Mouse (Mus musculus) neural tube, embryonic 15.5 days (tissue): ENCODE results near the gene Zbtb25. TPM values are rescaled to one million over a fixed set of nuclear protein-coding genes. Genes with fewer than 3 reads are reported as not detected.

ENCODE experiments used
- ATAC-seq: fragments of 200-750 bp; cut with Nextera tagmentation; 2 replicates; pipeline ENCODE4 v1.8.0; 2017; ENCODE audit warnings: mild to moderate bottlenecking, moderate TSS enrichment, moderate library complexity; ENCODE audit not compliant: low FRiP score
- H3K27ac ChIP-seq: fragments of 300-500 bp; sonication (generic); replicated peaks from 2 replicates; pipeline ENCODE4 v1.5.1; 2015; ENCODE audit warnings: mild to moderate bottlenecking, inconsistent platforms
- H3K27me3 ChIP-seq: fragments of 300-500 bp; sonication (generic); replicated peaks from 2 replicates; pipeline ENCODE4 v1.6.1; 2015; ENCODE audit warnings: inconsistent platforms
- H3K36me3 ChIP-seq: fragments of 300-500 bp; sonication (generic); 2 replicates; pipeline ENCODE4 v1.6.1; 2015; ENCODE audit warnings: inconsistent platforms
- H3K4me1 ChIP-seq: fragments of 300-500 bp; sonication (generic); 2 replicates; pipeline ENCODE4 v1.6.1; 2015; ENCODE audit warnings: inconsistent platforms
- H3K4me2 ChIP-seq: fragments of 300-500 bp; sonication (generic); 2 replicates; pipeline ENCODE4 v1.6.1; 2015; ENCODE audit warnings: inconsistent platforms, mild to moderate bottlenecking, moderate library complexity
- H3K4me3 ChIP-seq: fragments of 300-500 bp; sonication (generic); replicated peaks from 2 replicates; pipeline ENCODE4 v1.5.1; 2015; ENCODE audit warnings: mild to moderate bottlenecking, inconsistent platforms
- H3K9ac ChIP-seq: fragments of 300-500 bp; sonication (generic); replicated peaks from 2 replicates; pipeline ENCODE4 v1.6.1; 2015; ENCODE audit warnings: mild to moderate bottlenecking, inconsistent platforms
- H3K9me3 ChIP-seq: fragments of 300-500 bp; sonication (generic); replicated peaks from 2 replicates; pipeline ENCODE4 v1.6.1; 2016; ENCODE audit warnings: inconsistent platforms
- WGBS: fragments of 180-500 bp; shearing (Covaris S2); methylation state at CpG from one replicate; pipeline ENCODE4 v1.1.7; 2015; ENCODE audit warnings: mixed read lengths; 5-methylcytosine and 5-hydroxymethylcytosine counted together
- polyA plus RNA-seq: library from polyadenylated mRNA; unstranded; fragments of >200 nt; fragmentation: Nextera tagmentation; extraction: Ambion mirVana; gene quantifications from 2 replicates; pipeline ENCODE4 v1.2.1, GENCODE M21; 2015

The Zbtb25 gene
- 13.1 and 15.2 TPM in 2 replicates for polyA plus RNA-seq

DNA sequence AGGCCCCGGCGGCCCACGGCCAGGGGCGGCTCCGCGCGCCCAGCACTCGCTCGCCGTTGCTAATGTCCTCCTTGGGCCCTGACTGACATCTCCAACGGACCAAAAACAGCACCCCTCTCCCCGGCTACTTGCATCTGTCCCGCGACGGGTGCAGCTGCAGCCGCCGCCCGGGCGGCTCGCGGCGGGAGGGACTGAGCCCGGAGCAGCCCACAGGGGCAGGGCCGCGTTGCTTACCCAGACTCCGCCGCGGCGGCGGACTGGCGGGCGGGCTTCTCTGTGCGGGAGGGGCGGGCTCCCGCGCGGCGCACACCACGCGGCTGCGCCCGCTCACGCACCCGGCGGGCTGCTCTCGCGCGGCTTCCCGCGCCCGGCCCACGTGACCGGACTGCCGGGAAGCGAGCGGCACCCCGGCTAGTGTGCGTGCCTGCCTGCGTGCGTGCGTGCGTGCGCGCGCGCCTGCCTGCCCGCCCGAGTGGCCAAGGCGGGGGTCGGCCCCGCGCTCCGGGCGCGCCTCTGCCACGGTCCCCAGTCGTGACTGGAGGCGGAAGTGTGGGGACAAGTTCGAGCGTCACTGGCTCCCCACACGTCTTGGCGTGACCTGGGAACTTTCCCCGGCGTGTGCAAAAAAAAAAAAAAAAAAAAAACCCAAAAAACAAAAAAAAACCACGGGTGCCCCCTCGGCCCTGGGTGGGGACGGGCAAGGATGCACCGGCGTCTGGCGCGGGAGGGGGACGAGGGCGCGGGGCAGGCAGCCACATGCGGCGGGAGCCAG lies at the start of gene Zbtb25:
Zbtb25 (minus strand) TSS at position 397 of the 772 bp plus-strand sequence.
- no peaks in the 10 kb centered on the region for H3K36me3 ChIP-seq
- ATAC-seq, result peak; percentile 90
- no peaks in the 10 kb centered on the region for H3K27me3 ChIP-seq
- H3K4me1 ChIP-seq, result peaks cover 39% of the 10 kb centered on the region
- H3K9ac ChIP-seq, result peak within 1 kb of the TSS; percentile 99
- peak within 1 kb of the TSS; percentile 97 for H3K4me3 ChIP-seq
- no peaks in the 10 kb centered on the region for H3K9me3 ChIP-seq
- WGBS, result under 1% methylated on average over 93 of the region's 96 CpGs
- H3K27ac ChIP-seq, result peak within 1 kb of the TSS; percentile 98
- peak within 1 kb of the TSS; percentile 90 for H3K4me2 ChIP-seq

DNA sequence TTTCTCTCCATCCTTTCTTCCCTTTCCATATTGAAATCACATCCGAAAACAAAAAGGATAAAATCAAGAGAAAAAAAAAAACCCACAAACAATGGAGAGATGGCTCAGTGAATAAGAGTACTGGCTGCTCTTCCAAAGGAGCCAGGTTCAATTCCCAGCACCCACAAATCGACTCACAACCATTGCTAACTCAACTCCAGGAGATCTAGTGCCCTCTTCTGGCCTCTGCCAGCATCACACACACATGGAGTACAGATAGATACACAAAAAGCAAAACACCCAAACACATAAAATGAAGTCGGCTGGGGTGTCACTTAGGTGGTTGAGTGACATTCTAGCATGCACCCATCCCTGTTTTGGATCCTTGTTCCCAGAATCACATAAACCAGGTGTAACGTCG lies 48.9 kb upstream of the Zbtb25 start:
- Histone ChIP-seq H3K27me3 (0 out of 2 replicates have a peak, but pooled peaks cover 9% of the 10 kb centered on the region), H3K4me2 (no peak overlapping the region), H3K9ac (no peak overlapping the region), H3K27ac (no peak overlapping the region), H3K4me1 (peaks cover 6% of the 10 kb centered on the region), H3K36me3 (no peaks in the 10 kb centered on the region), H3K9me3 (no peaks in the 10 kb centered on the region), H3K4me3 (no peak overlapping the region)
- no peak for ATAC-seq
- 97% methylated on average over 5 of the region's 5 CpGs for WGBS

DNA sequence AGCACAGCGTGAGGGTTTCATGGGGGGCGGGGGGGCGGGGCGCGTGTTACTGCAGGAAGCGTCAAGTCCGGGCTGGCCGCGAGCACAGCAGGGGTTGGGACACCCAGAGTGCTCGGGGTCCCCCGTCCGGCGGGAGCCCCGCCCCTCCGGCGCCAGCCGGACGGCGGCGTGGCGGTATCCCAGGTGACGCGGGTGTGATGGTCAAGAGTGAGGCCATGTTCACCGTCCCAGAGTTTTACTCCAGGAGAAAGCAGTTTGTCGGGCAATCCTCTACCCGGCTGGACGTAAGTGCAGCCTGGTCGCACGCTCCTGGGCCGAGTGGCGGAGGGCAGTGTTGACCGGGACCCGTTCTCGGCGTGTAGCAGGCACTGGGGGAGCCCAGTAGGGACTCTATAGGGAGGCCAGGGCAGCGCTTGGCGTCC lies 48.0 kb upstream of the Zbtb25 start, which contains the start of gene Ppp1r36:
Ppp1r36 (plus strand) TSS at position 106 of the 422 bp plus-strand sequence.
- under 1% methylated on average over 37 of the region's 37 CpGs for WGBS
- H3K9ac ChIP-seq, result no peak within 1 kb of the TSS
- H3K9me3 ChIP-seq, result no peaks in the 10 kb centered on the region
- H3K4me3 ChIP-seq, result peak within 1 kb of the TSS; percentile 37
- peak within 1 kb of the TSS; percentile 72 for H3K4me2 ChIP-seq
- peaks cover 6% of the 10 kb centered on the region for H3K4me1 ChIP-seq
- H3K27ac ChIP-seq, result no peak within 1 kb of the TSS
- ATAC-seq, result no peak
- 0 out of 2 replicates have a peak, but pooled peaks cover 9% of the 10 kb centered on the region for H3K27me3 ChIP-seq
- H3K36me3 ChIP-seq, result no peaks in the 10 kb centered on the region

DNA sequence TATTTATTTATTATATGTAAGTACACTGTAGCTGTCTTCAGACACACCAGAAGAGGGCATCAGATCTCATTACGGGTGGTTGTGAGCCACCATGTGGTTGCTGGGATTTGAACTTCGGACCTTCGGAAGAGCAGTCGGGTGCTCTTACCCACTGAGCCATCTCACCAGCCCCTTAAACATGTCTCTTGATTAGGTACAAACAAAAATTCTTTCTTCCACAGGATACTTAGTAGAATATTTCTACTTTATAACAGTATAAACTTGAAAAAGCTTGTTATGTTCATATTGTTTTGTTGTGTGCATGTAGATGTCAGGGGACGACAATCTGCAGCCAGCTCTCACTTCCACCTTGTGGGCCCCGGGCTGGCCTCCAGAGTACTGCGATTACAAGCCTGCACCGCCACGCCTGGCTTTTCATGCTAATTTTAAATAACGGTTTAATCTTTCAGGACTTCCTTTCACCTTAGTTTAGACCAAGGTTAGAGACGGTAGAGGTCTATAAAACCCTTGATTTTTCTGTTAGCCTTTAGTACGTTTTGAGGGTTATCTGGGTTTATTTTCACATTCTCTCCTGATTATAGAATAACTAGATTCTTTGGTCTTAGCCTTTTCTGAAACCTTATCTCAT lies 46.1 kb upstream of the Zbtb25 start:
- Histone ChIP-seq H3K27me3 (0 out of 2 replicates have a peak, but pooled peaks cover 9% of the 10 kb centered on the region), H3K36me3 (no peaks in the 10 kb centered on the region), H3K9me3 (no peaks in the 10 kb centered on the region), H3K4me1 (peaks cover 6% of the 10 kb centered on the region), H3K27ac (no peak overlapping the region), H3K4me3 (no peak overlapping the region), H3K9ac (no peak overlapping the region), H3K4me2 (no peak overlapping the region)
- WGBS, result 90% methylated on average over 12 of the region's 12 CpGs
- ATAC-seq, result no peak

DNA sequence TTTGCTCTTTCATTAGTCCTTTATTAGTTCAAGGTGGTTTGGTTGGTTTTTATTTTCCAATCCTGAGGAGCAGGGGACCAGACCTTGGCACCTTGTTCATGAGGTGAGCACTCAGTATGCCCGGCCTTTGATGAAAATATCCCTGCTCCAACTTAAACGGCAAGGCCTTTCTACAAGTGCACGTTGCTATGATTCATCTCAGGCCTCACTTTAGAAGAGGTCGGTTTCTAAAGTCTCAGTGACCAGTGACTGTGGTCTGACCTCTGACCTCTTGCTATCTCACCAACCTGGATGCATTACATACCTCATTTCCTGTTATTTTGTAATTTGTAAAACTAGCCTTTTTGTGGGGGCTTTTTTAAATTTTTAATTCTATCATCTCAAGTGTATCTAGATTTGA lies 39.8 kb upstream of the Zbtb25 start:
- Histone ChIP-seq H3K4me3 (no peak overlapping the region), H3K9ac (no peak overlapping the region), H3K4me2 (no peak overlapping the region), H3K4me1 (peaks cover 21% of the 10 kb centered on the region), H3K9me3 (no peaks in the 10 kb centered on the region), H3K27me3 (peaks cover 45% of the 10 kb centered on the region), H3K36me3 (no peaks in the 10 kb centered on the region), H3K27ac (no peak overlapping the region)
- WGBS, result 75% methylated on average over 4 of the region's 4 CpGs
- ATAC-seq, result no peak

DNA sequence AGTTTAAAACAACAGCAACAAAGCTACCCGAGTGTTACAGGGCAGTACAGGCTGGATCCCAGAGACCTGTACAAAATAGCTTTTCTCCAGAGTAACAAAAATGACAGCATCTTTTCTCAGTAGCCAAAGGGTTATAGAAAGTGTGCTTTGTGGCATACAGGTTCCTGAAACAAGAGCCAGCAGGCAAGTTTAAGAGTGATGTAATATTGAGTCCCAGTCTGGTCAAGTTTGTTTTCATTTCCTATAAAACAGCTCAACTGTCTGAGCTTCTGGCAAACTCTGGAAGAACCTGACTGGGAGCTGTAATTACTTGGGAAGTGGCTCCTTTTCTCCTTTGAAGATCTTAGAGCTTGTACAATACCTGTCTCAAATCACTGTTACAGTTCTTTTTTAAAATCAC lies 37.8 kb upstream of the Zbtb25 start:
- no peak overlapping the region for H3K27ac ChIP-seq
- no peak overlapping the region for H3K9ac ChIP-seq
- H3K27me3 ChIP-seq, result peaks cover 50% of the 10 kb centered on the region
- H3K4me2 ChIP-seq, result no peak overlapping the region
- H3K4me1 ChIP-seq, result peaks cover 29% of the 10 kb centered on the region
- ATAC-seq, result no peak
- WGBS, result 49% methylated on average over 1 of the region's 1 CpGs
- no peak overlapping the region for H3K4me3 ChIP-seq
- H3K9me3 ChIP-seq, result no peaks in the 10 kb centered on the region
- no peaks in the 10 kb centered on the region for H3K36me3 ChIP-seq

DNA sequence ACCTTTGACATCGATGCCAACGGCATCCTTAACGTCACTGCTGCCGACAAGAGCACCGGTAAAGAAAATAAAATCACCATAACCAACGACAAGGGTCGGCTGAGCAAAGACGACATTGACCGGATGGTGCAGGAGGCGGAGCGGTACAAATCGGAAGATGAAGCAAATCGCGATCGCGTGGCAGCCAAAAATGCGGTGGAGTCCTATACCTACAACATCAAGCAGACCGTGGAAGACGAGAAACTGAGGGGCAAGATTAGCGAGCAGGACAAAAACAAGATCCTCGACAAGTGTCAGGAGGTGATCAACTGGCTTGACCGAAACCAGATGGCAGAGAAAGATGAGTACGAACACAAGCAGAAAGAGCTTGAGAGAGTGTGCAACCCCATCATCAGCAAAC lies 36.6 kb upstream of the Zbtb25 start:
- no peaks in the 10 kb centered on the region for H3K9me3 ChIP-seq
- no peak for ATAC-seq
- peak overlapping the region; percentile 90 for H3K4me2 ChIP-seq
- 3% methylated on average over 23 of the region's 23 CpGs for WGBS
- H3K27me3 ChIP-seq, result peaks cover 55% of the 10 kb centered on the region
- no peak overlapping the region for H3K27ac ChIP-seq
- H3K9ac ChIP-seq, result no peak overlapping the region
- peak overlapping the region; percentile 72 for H3K4me3 ChIP-seq
- H3K36me3 ChIP-seq, result no peaks in the 10 kb centered on the region
- H3K4me1 ChIP-seq, result peaks cover 29% of the 10 kb centered on the region

DNA sequence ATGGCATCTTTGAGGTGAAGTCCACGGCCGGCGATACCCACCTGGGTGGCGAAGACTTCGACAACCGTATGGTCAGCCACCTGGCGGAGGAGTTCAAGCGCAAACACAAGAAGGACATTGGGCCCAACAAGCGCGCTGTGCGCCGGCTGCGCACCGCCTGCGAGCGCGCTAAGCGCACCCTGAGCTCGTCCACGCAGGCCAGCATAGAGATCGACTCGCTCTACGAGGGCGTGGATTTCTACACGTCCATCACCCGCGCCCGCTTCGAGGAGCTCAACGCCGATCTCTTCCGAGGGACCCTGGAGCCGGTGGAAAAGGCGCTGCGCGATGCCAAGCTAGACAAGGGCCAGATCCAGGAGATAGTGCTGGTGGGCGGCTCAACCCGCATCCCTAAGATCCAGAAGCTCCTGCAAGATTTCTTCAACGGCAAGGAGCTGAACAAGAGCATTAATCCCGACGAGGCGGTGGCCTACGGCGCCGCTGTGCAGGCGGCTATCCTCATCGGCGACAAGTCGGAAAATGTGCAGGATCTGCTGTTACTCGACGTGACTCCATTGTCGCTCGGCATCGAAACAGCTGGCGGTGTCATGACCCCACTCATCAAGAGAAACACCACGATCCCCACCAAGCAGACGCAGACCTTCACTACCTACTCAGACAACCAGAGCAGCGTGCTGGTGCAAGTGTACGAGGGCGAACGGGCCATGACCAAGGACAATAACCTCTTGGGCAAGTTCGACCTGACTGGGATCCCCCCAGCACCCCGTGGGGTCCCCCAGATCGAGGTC lies 36.0 kb upstream of the Zbtb25 start:
- Histone ChIP-seq H3K36me3 (no peaks in the 10 kb centered on the region), H3K9ac (no peak overlapping the region), H3K9me3 (no peaks in the 10 kb centered on the region), H3K4me1 (peaks cover 29% of the 10 kb centered on the region), H3K4me2 (peak overlapping the region; percentile 90), H3K27me3 (peaks cover 55% of the 10 kb centered on the region), H3K4me3 (peak overlapping the region; percentile 72), H3K27ac (no peak overlapping the region)
- no peak for ATAC-seq
- whole genome bisulfite sequencing, result 4% methylated on average over 64 of the region's 64 CpGs

DNA sequence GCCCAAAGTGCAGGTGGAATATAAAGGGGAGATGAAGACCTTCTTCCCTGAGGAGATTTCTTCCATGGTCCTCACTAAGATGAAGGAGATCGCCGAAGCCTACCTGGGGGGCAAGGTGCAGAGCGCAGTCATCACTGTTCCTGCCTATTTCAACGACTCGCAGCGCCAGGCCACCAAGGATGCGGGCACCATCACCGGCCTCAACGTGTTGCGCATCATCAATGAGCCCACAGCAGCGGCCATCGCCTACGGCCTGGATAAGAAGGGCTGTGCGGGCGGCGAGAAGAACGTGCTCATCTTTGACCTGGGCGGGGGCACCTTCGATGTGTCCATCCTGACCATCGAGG lies 35.4 kb upstream of the Zbtb25 start:
- 7% methylated on average over 20 of the region's 20 CpGs for WGBS
- H3K9ac ChIP-seq, result peak overlapping the region; percentile 41; the same call in 1 of the 2 replicates
- peaks cover 55% of the 10 kb centered on the region for H3K27me3 ChIP-seq
- peak overlapping the region; percentile 72 for H3K4me3 ChIP-seq
- no peaks in the 10 kb centered on the region for H3K9me3 ChIP-seq
- peak overlapping the region; percentile 90 for H3K4me2 ChIP-seq
- no peak overlapping the region for H3K27ac ChIP-seq
- ATAC-seq, result no peak
- H3K36me3 ChIP-seq, result no peaks in the 10 kb centered on the region
- H3K4me1 ChIP-seq, result peaks cover 29% of the 10 kb centered on the region

DNA sequence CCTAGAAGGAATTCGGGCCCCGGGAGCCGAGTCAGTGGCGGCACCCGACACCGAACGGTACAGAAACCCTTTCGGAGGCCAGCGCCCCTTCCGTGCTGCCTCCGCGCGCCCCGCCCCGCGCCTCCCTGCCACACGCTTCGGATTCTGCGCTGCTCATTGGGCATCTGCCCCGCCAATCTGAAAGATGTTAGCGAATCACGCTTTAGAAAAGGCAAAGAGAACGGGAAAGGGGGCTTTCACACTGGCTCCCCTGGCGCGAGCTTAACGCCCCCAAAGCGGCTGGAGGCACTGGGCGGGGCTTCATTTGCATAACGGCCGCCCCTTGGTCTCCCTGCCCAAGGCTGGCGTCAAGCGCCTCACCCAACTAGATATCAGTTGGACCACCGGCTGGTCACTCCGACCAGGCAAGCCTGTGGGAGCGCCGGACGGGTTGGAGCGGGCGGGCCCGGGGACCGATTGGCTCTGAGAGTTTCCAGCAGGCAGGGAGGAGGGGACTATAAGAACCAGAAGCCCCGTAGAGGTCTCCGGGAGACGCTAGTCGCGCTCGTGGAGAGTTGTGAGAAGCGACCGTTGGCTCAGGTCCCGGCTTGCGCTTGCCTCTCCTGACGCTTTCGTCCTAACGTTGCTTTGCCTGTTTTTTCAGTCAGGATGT lies 34.6 kb upstream of the Zbtb25 start, which contains the start of gene Hspa2:
Hspa2 (plus strand) TSS at position 291 of the 652 bp plus-strand sequence.
- Histone ChIP-seq H3K4me3 (peak within 1 kb of the TSS; percentile 72), H3K9ac (peak within 1 kb of the TSS; percentile 72), H3K4me1 (peaks cover 29% of the 10 kb centered on the region), H3K27ac (peak within 1 kb of the TSS; percentile 92), H3K9me3 (no peaks in the 10 kb centered on the region), H3K4me2 (peak within 1 kb of the TSS; percentile 90), H3K36me3 (no peaks in the 10 kb centered on the region), H3K27me3 (peaks cover 53% of the 10 kb centered on the region)
- ATAC-seq, result peak; percentile 96
- under 1% methylated on average over 54 of the region's 54 CpGs for whole genome bisulfite sequencing
